Mouse (Mus musculus) forelimb bud, embryonic 11.5 days (tissue): Measurements from ENCODE around the gene Usp20.

Source experiments
- DNase-seq: peaks from one replicate; pipeline ENCODE4 v3.0.0-alpha.2; 2012; ENCODE audit warnings: low read depth, low spot score

Usp20 gene

DNA sequence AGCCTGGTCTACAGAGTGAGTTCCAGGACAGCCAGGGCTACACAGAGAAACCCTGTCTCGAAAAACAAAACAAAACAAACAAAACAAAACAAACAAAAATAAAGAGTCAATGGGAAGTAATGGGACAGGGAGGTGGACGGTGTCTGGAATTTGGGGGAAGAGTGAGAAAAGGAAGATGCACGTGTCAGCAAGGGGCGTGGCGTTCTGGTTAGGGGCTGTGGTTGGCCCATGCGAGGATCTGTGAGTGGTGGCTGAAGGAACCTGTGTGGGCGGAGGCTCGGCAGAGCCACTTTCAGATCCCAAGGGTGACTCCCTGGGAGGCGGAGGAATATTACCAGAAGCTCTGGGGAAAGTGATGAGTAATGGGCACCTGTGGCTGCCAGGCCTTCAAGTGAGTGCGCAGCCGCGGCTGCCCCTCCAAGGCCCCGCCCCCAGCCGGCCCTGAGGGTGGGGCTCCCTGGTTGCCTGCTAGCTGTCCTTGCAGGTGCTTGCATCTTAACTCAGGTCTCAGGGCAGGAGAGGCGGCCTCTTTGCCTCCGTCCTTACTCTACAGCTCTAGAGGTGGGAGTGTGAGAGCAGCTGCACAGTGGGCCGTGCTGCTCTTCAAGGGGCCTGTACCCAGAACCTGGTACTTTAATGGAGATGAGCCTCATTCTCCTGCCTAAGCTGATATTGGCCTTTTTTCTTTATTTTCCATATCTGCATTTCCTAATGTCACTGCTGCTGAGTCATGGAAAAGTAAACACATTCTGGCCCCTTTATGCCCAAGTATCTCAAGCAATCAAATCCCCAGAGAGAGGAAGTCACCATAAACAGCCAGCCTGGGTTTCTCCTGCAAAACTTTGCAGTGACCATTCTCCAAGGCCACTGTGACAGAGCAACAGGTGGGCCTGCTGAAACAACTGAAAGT, 3.3 kb downstream of the Usp20 start:
- DNase-seq, result no peak

DNA sequence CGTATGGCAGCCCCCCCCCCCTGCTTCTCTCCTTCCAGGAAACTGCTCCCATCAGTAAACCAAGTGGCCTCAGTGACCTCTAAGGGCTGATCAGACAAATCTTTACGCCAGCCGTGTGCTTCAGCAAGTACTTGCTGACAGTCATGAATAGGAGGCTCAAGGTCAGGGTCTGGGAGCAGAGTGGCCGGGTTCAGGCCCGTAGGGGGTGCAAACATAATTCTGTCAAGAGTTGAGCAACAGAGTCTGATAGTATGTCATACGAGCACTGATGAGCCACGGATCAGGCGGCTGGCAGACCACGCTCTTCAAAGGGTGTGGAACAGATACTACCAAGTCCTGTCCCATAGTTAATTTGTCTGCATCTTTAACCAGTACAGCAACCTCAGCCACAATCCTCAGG, 8.1 kb downstream of the Usp20 start:
- no peak for DNase-seq

DNA sequence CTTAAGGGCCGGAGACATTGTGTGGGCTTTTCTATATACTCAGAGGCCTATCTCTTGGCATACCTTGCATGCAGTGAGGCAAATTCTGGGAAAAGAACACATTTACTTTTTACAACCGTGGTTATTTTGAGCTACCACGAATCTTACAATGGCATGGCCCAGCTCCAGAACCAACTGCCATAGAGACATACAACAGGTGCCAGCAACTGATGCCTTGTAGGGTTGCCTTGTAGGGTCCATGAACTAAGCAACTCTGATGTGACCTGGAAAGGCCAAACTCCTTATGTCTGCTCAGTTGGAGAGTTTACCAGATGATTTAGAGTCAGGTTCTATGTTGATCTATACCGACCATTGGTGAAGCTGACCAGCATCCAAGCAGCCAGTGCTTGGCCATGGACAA, 12.8 kb downstream of the Usp20 start:
- no peak for DNase-seq

DNA sequence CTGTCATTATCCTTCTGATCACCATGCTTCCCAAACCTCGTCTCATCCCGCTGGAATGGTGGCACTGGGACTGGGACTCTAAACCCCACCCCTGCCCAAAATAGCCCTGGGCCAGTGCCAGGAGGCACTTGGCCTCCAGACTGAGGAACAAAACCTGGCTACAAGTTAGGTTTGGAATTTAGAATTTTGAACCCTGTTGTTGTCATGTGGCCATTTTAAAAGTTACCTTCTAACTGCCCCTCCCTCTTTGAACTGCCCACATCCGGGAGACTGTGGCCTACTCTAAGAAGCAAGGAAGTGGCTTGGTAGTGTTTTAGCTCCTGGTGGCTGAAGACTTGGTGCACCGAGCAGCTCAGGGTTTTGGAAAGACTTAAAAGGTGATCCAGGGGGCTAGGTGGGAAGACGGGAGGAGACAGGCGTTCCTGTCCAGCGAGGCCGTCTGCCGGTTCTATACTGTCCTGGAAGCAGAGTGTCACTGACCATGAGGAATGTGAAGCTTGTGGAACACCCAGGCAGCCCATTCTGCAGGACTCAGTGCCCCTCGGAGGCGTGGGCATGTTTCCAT, 13.4 kb downstream of the Usp20 start:
- no peak for DNase-seq

DNA sequence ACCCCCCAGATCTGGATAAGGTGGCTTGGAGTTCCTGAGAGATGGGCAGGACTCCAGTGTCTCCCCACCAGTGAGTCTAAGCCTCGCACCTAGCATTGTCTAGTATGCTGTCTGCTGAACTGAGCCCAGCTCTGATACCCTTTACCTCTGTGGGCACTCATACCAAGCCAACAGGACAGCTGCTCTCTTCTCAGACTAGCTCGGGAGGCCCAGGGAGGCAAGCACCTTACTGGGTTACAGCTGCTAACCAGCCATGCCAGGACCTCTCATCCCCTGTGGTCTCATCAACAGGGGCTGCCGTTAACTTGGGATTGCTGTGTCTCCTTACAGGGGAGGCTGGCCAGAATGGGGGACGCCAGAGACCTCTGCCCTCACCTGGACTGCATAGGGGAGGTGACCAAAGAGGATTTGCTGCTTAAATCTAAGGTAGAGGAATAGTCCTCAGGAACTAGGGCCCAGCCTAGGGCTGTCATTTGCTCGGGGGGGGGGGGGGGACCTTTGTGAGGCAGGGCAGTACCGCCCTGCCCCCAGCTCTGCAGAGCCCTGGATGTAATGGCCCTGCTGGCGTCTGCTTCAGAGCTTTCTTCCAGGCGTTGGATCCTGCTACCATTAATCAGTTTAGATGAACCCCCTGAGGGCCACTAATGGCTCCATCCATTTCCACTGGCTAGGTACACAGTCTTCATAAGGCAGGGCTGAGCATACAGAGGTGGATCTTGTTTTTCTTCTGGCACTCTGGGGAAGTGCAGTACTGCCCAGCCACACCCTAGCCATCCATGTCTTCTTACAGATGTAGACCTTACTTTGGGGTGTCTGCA, 16.6 kb downstream of the Usp20 start:
- DNase-seq, result no peak

DNA sequence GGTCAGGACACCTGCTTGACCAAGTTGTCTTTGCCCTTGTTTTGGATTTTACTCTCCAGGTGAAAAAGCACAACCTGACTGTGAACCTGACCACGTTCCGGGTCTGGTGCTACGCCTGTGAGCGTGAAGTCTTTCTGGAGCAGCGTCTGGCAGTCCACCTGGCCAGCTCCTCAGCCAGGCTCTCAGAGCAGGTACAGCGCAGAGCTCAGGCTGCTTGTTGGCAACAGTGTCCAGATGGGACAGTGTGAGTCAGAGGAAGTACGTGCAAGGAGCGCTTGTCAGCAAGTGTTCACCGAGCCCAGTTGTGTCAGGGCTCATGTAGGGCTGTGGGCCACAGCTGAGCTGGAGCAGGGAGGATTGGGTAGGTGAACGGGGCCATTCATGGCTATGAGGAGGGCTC, 20.8 kb downstream of the Usp20 start:
- no peak for DNase-seq

GRCm38 (mm10) chr2:31005453-31005852, 23.4 kb downstream of the Usp20 start:
- DNase-seq, result no peak

GRCm38 (mm10) chr2:31006434-31006833, 24.4 kb downstream of the Usp20 start:
- DNase-seq, result no peak

DNA sequence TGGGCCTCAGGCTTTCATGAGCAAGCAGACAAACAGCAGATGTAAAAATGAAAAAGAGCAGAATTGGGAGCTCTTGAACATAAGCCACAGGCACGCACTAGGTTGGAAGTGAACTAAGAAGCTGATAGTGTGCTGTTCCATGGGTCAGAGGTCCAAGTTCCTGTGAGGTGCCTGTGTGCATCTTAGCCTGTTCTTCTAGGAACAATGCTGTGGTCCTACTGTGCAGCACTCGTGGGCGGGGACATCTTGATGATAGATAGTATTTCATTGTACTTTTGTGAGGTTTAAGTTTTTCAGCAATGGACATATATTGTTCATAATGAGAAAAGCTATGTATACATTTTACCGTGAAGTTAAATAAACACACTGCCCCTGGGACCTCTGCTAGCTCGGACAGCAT, 25.1 kb downstream of the Usp20 start:
- no peak for DNase-seq

DNA sequence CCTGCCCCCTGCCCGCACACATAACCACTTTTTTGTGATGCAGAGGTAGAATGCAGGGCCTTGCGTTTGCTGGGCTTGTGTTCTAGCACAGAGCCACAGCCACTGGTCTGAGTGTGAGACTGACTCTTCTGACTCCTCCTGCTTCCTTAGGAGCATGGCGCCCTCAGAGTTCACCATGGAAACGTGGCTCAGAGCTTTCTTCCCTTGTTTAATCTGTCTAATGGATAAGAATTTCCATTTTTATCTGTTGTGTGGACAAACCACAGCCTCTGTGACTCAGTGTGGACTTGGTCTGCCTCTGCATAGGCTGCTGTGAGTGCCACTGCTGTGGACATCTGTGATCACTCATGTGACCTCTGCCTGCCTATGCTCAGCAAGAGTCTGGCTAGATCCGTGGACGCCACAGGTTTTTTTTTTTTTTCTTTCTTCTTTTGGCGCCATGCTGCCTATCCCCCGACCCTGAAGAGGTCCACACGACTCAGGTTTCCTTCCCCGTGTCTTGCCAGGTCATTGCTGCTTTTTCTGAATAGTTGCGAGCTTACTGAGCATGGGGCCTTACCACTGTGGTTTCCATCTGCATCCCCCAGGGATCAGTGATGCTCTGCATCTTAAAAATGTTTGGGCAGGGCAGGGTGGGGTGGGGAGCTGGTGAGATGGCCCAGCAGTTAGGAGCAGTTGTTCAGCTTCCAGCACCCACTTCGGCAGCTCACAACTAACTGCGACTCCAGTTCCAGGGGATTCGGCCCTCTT, 31.5 kb downstream of the Usp20 start:
- no peak for DNase-seq

DNA sequence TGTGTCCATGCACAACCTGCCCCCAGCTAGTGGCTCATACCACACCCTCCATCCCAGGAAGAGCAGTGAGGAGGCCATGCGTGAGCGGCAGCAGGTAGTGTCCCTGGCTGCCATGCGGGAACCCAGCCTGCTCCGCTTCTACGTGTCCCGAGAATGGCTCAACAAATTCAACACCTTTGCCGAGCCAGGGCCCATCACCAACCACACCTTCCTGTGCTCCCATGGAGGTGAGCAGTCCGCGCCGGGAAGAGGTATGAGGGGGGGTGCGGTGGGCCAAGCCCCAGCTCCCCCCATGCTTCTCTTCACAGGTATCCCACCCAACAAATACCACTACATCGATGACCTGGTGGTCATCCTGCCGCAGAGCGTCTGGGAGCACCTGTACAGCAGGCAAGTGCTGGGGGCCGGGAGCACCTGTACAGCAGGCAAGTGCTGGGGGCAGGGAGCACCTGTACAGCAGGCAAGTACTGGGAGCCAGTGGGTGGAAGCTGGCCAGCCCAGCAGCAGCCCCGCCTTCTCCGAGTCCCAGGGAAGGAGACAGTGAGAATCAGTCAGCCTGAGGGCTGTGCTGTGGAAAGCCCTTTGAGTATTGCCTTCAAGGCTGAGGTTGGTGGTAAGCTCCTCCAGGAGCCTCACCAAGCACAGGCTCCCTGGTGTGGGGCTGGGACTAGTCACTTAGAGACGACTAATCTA, 35.7 kb downstream of the Usp20 start:
- no peak for DNase-seq

DNA sequence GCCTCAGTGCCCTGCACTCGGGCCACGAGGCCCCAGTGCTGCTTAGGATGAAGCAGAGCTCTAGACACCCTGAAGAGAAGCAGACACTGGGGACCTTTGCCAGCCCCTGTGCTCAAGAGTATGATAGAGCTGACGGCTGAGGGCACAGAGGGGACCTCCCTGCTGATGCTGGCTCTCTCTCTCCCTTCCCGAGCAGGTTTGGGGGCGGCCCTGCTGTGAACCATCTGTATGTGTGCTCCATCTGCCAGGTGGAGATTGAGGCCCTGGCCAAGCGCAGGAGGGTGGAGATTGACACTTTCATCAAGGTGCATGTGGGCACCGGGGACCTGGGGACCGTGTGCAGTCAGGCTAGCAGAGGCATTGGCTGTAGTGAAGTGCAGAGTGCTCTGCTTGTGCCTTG, 36.4 kb downstream of the Usp20 start:
- no peak for DNase-seq

- no peak for DNase-seq
These were observed 36.9 kb downstream of the Usp20 start for GRCm38 (mm10) chr2:31019011-31019410.

GRCm38 (mm10) chr2:31020202-31020601, 38.1 kb downstream of the Usp20 start:
- no peak for DNase-seq

- no peak for DNase-seq
These were observed 41.9 kb downstream of the Usp20 start for GRCm38 (mm10) chr2:31023940-31024339.

GRCm38 (mm10) chr2:31024618-31025370, 42.7 kb downstream of the Usp20 start:
- DNase-seq, result peak; percentile 60

GRCm38 (mm10) chr2:31025458-31025857, 43.4 kb downstream of the Usp20 start:
- no peak for DNase-seq

GRCm38 (mm10) chr2:31026642-31027041, 44.6 kb downstream of the Usp20 start:
- DNase-seq, result no peak

GRCm38 (mm10) chr2:31031972-31032371, 49.9 kb downstream of the Usp20 start:
- DNase-seq, result no peak

- no peak for DNase-seq
These were observed 54.7 kb downstream of the Usp20 start for GRCm38 (mm10) chr2:31036811-31037210.
